Mouse (Mus musculus): ENCODE measurements at regions not wholly inside any gene's neighbourhood (a gene's known extent, or its start where the extent isn't known, plus 50 kb on each side); places are given as distances from the start of the nearest gene placed in this dataset.

GRCm38 (mm10) chr8:11958176-11958575 lies 117.9 kb downstream of the Tex29 start:
- no peak for TF ChIP-seq E2F4 (IDR thresholded peaks at IDR 0.05; ENCODE audit: borderline replicate concordance, low read depth, low read length)
- no peak for TF ChIP-seq POLR2A (IDR thresholded peaks at IDR 0.05; ENCODE audit: control insufficient read depth in 1 of 2, insufficient read depth in 1 of 2, low read depth in 1 of 2, low read length in 2 of 2, poor library complexity in 1 of 2)
- no peak for TF ChIP-seq CTCF (IDR thresholded peaks at IDR 0.05 in 2 of 3, conservative IDR thresholded peaks at IDR 0.05 in 1 of 3; ENCODE audit: control insufficient read depth in 1 of 3, insufficient read depth in 1 of 3, low read depth in 2 of 3, low read length in 3 of 3, poor library complexity in 1 of 3, severe bottlenecking in 1 of 3)
- no peak for TF ChIP-seq USF1 (IDR thresholded peaks at IDR 0.05; ENCODE audit: low read depth, low read length)
- TF ChIP-seq MYC (IDR thresholded peaks at IDR 0.05; ENCODE audit: low read depth, low read length) = no peak
- no peak for TF ChIP-seq EP300 (IDR thresholded peaks at IDR 0.05; ENCODE audit: low read depth in 1 of 2, low read length in 2 of 2)

All from MEL (cell line).